Mouse (Mus musculus): ENCODE measurements at regions not wholly inside any gene's neighbourhood (a gene's known extent, or its start where the extent isn't known, plus 50 kb on each side); places are given as distances from the start of the nearest gene placed in this dataset.
A peak's percentile ranks its signal among the peaks of the same experiment; 100 is the strongest.

GRCm38 (mm10) chr3:148613443-148613842, 376.9 kb downstream of the Adgrl2 start:
- DNase-seq (peak; percentile 48), ATAC-seq (ENCODE audit: low FRiP score, low TSS enrichment) (no peak)
- Histone ChIP-seq H3K27ac (replicated peaks; ENCODE audit: low read depth, low read length) (no peak overlapping the region), H3K9ac (replicated peaks; ENCODE audit: low read length) (no peak overlapping the region), H3K4me1 (ENCODE audit: control insufficient read depth, insufficient read depth, low read length) (peaks cover 6% of the 10 kb centered on the region; the same call in 1 of the 2 replicates), H3K4me3 (replicated peaks; ENCODE audit: low read depth, low read length) (no peak overlapping the region), H3K27me3 (ENCODE audit: control insufficient read depth, insufficient read depth, low read length) (no peaks in the 10 kb centered on the region), H3K9me3 (ENCODE audit: control insufficient read depth, low read length) (no peaks in the 10 kb centered on the region), H3K36me3 (ENCODE audit: control insufficient read depth, insufficient read depth, low read length) (no peaks in the 10 kb centered on the region), H3K4me2 (ENCODE audit: low read length) (no peak overlapping the region)
- WGBS, result 44% methylated on average over 3 of the region's 3 CpGs

- no peaks in the 10 kb centered on the region for H3K9me3 ChIP-seq (ENCODE audit: control insufficient read depth, low read length)
- WGBS, result 90% methylated on average over 6 of the region's 6 CpGs
- DNase-seq (no peak), ATAC-seq (ENCODE audit: low FRiP score, low TSS enrichment) (no peak)
- H3K4me2 ChIP-seq (ENCODE audit: low read length), result no peak overlapping the region
- H3K27me3 ChIP-seq (ENCODE audit: control insufficient read depth, insufficient read depth, low read length), result no peaks in the 10 kb centered on the region
- H3K9ac ChIP-seq (replicated peaks; ENCODE audit: low read length), result no peak overlapping the region
- H3K36me3 ChIP-seq (ENCODE audit: control insufficient read depth, insufficient read depth, low read length), result no peaks in the 10 kb centered on the region
- no peak overlapping the region for H3K27ac ChIP-seq (replicated peaks; ENCODE audit: low read depth, low read length)
- no peak overlapping the region for H3K4me3 ChIP-seq (replicated peaks; ENCODE audit: low read depth, low read length)
- H3K4me1 ChIP-seq (ENCODE audit: control insufficient read depth, insufficient read depth, low read length), result no peaks in the 10 kb centered on the region
Observed at GRCm38 (mm10) chr3:148603276-148603675, 387.1 kb downstream of the Adgrl2 start.

- ATAC-seq (ENCODE audit: low FRiP score, low TSS enrichment) (no peak), DNase-seq (no peak)
- H3K27me3 ChIP-seq (ENCODE audit: control insufficient read depth, insufficient read depth, low read length), result no peaks in the 10 kb centered on the region
- no peak overlapping the region for H3K27ac ChIP-seq (replicated peaks; ENCODE audit: low read depth, low read length)
- no peak overlapping the region for H3K4me3 ChIP-seq (replicated peaks; ENCODE audit: low read depth, low read length)
- 91% methylated on average over 5 of the region's 5 CpGs for WGBS
- H3K4me1 ChIP-seq (ENCODE audit: control insufficient read depth, insufficient read depth, low read length), result no peaks in the 10 kb centered on the region
- H3K9ac ChIP-seq (replicated peaks; ENCODE audit: low read length), result no peak overlapping the region
- no peaks in the 10 kb centered on the region for H3K9me3 ChIP-seq (ENCODE audit: control insufficient read depth, low read length)
- no peaks in the 10 kb centered on the region for H3K36me3 ChIP-seq (ENCODE audit: control insufficient read depth, insufficient read depth, low read length)
- no peak overlapping the region for H3K4me2 ChIP-seq (ENCODE audit: low read length)
Observed at GRCm38 (mm10) chr3:148602730-148603255, 387.6 kb downstream of the Adgrl2 start.

- H3K9ac ChIP-seq (replicated peaks; ENCODE audit: low read length), result no peak overlapping the region
- no peaks in the 10 kb centered on the region for H3K36me3 ChIP-seq (ENCODE audit: control insufficient read depth, insufficient read depth, low read length)
- ATAC-seq (ENCODE audit: low FRiP score, low TSS enrichment), result no peak
- H3K4me3 ChIP-seq (replicated peaks; ENCODE audit: low read depth, low read length), result no peak overlapping the region
- H3K27me3 ChIP-seq (ENCODE audit: control insufficient read depth, insufficient read depth, low read length), result no peaks in the 10 kb centered on the region
- H3K4me1 ChIP-seq (ENCODE audit: control insufficient read depth, insufficient read depth, low read length), result no peaks in the 10 kb centered on the region
- WGBS, result 89% methylated on average over 4 of the region's 4 CpGs
- no peaks in the 10 kb centered on the region for H3K9me3 ChIP-seq (ENCODE audit: control insufficient read depth, low read length)
- DNase-seq, result no peak
- no peak overlapping the region for H3K4me2 ChIP-seq (ENCODE audit: low read length)
- H3K27ac ChIP-seq (replicated peaks; ENCODE audit: low read depth, low read length), result no peak overlapping the region
Observed at GRCm38 (mm10) chr3:148595561-148595960, 394.8 kb downstream of the Adgrl2 start.

- ATAC-seq (ENCODE audit: low FRiP score, low TSS enrichment) (no peak), DNase-seq (no peak)
- WGBS, result 41% methylated on average over 2 of the region's 2 CpGs
- no peak overlapping the region for H3K4me2 ChIP-seq (ENCODE audit: low read length)
- H3K9ac ChIP-seq (replicated peaks; ENCODE audit: low read length), result no peak overlapping the region
- H3K27ac ChIP-seq (replicated peaks; ENCODE audit: low read depth, low read length), result no peak overlapping the region
- H3K4me1 ChIP-seq (ENCODE audit: control insufficient read depth, insufficient read depth, low read length), result 0 out of 2 replicates have a peak, but pooled peaks cover 4% of the 10 kb centered on the region
- no peak overlapping the region for H3K4me3 ChIP-seq (replicated peaks; ENCODE audit: low read depth, low read length)
- H3K36me3 ChIP-seq (ENCODE audit: control insufficient read depth, insufficient read depth, low read length), result no peaks in the 10 kb centered on the region
- no peaks in the 10 kb centered on the region for H3K9me3 ChIP-seq (ENCODE audit: control insufficient read depth, low read length)
- H3K27me3 ChIP-seq (ENCODE audit: control insufficient read depth, insufficient read depth, low read length), result no peaks in the 10 kb centered on the region
Observed at GRCm38 (mm10) chr3:148589556-148589955, 400.8 kb downstream of the Adgrl2 start.

- 86% methylated on average over 1 of the region's 1 CpGs for WGBS
Observed at GRCm38 (mm10) chr3:148575735-148576134, 414.6 kb downstream of the Adgrl2 start.

GRCm38 (mm10) chr3:148572493-148572892, 417.9 kb downstream of the Adgrl2 start:
- whole genome bisulfite sequencing, result 87% methylated on average over 4 of the region's 4 CpGs
- Histone ChIP-seq H3K9ac (replicated peaks; ENCODE audit: low read length) (no peak overlapping the region), H3K4me1 (ENCODE audit: control insufficient read depth, insufficient read depth, low read length) (no peaks in the 10 kb centered on the region), H3K9me3 (ENCODE audit: control insufficient read depth, low read length) (no peaks in the 10 kb centered on the region), H3K27me3 (ENCODE audit: control insufficient read depth, insufficient read depth, low read length) (no peaks in the 10 kb centered on the region), H3K4me2 (ENCODE audit: low read length) (no peak overlapping the region), H3K27ac (replicated peaks; ENCODE audit: low read depth, low read length) (no peak overlapping the region), H3K36me3 (ENCODE audit: control insufficient read depth, insufficient read depth, low read length) (no peaks in the 10 kb centered on the region), H3K4me3 (replicated peaks; ENCODE audit: low read depth, low read length) (no peak overlapping the region)
- no peak for ATAC-seq (ENCODE audit: low FRiP score, low TSS enrichment)
- DNase-seq, result no peak

More at GRCm38 (mm10) chr3:148575735-148576134, 414.6 kb downstream of the Adgrl2 start:
- DNase-seq, result no peak
- Histone ChIP-seq H3K4me3 (replicated peaks; ENCODE audit: low read depth, low read length) (no peak overlapping the region), H3K27ac (replicated peaks; ENCODE audit: low read depth, low read length) (no peak overlapping the region), H3K27me3 (ENCODE audit: control insufficient read depth, insufficient read depth, low read length) (no peaks in the 10 kb centered on the region), H3K9ac (replicated peaks; ENCODE audit: low read length) (no peak overlapping the region), H3K4me1 (ENCODE audit: control insufficient read depth, insufficient read depth, low read length) (no peaks in the 10 kb centered on the region), H3K4me2 (ENCODE audit: low read length) (no peak overlapping the region), H3K9me3 (ENCODE audit: control insufficient read depth, low read length) (no peaks in the 10 kb centered on the region), H3K36me3 (ENCODE audit: control insufficient read depth, insufficient read depth, low read length) (no peaks in the 10 kb centered on the region)
- no peak for ATAC-seq (ENCODE audit: low FRiP score, low TSS enrichment)

GRCm38 (mm10) chr3:148564716-148565115, 425.6 kb downstream of the Adgrl2 start:
- Histone ChIP-seq H3K4me3 (replicated peaks; ENCODE audit: low read depth, low read length) (no peak overlapping the region), H3K4me2 (ENCODE audit: low read length) (no peak overlapping the region), H3K9ac (replicated peaks; ENCODE audit: low read length) (no peak overlapping the region), H3K4me1 (ENCODE audit: control insufficient read depth, insufficient read depth, low read length) (no peaks in the 10 kb centered on the region), H3K27ac (replicated peaks; ENCODE audit: low read depth, low read length) (no peak overlapping the region), H3K36me3 (ENCODE audit: control insufficient read depth, insufficient read depth, low read length) (no peaks in the 10 kb centered on the region), H3K27me3 (ENCODE audit: control insufficient read depth, insufficient read depth, low read length) (no peaks in the 10 kb centered on the region), H3K9me3 (ENCODE audit: control insufficient read depth, low read length) (no peaks in the 10 kb centered on the region)
- ATAC-seq (ENCODE audit: low FRiP score, low TSS enrichment), result no peak
- WGBS, result 84% methylated on average over 4 of the region's 4 CpGs
- DNase-seq, result no peak

GRCm38 (mm10) chr3:148561211-148561610, 429.1 kb downstream of the Adgrl2 start:
- Histone ChIP-seq H3K27me3 (ENCODE audit: control insufficient read depth, insufficient read depth, low read length) (no peaks in the 10 kb centered on the region), H3K36me3 (ENCODE audit: control insufficient read depth, insufficient read depth, low read length) (no peaks in the 10 kb centered on the region), H3K9me3 (ENCODE audit: control insufficient read depth, low read length) (no peaks in the 10 kb centered on the region), H3K9ac (replicated peaks; ENCODE audit: low read length) (no peak overlapping the region), H3K4me2 (ENCODE audit: low read length) (no peak overlapping the region), H3K4me1 (ENCODE audit: control insufficient read depth, insufficient read depth, low read length) (no peaks in the 10 kb centered on the region), H3K27ac (replicated peaks; ENCODE audit: low read depth, low read length) (no peak overlapping the region), H3K4me3 (replicated peaks; ENCODE audit: low read depth, low read length) (no peak overlapping the region)
- WGBS, result 91% methylated on average over 4 of the region's 4 CpGs
- ATAC-seq (ENCODE audit: low FRiP score, low TSS enrichment) (no peak), DNase-seq (no peak)
